Mouse (Mus musculus) kidney, embryonic 15.5 days (tissue): ENCODE measurements at regions not wholly inside any gene's neighbourhood (a gene's known extent, or its start where the extent isn't known, plus 50 kb on each side); places are given as distances from the start of the nearest gene placed in this dataset.

Experiments
- ATAC-seq: fragments of 200-750 bp; cut with Nextera tagmentation; replicated peaks from 2 replicates; pipeline ENCODE4 v1.8.0; 2017; ENCODE audit warnings: moderate TSS enrichment; ENCODE audit not compliant: low FRiP score
- H3K27ac ChIP-seq: fragments of 300-500 bp; sonication (generic); 2 replicates; pipeline ENCODE4 v1.5.1; 2015; ENCODE audit warnings: mild to moderate bottlenecking, inconsistent platforms
- H3K27me3 ChIP-seq: fragments of 300-500 bp; sonication (generic); 2 replicates; pipeline ENCODE4 v1.6.1; 2015; ENCODE audit warnings: inconsistent platforms
- H3K36me3 ChIP-seq: fragments of 300-500 bp; sonication (generic); 2 replicates; pipeline ENCODE4 v1.6.1; 2015; ENCODE audit warnings: inconsistent platforms
- H3K4me1 ChIP-seq: fragments of 300-500 bp; sonication (generic); 2 replicates; pipeline ENCODE4 v1.6.1; 2015; ENCODE audit warnings: inconsistent platforms
- H3K4me2 ChIP-seq: fragments of 300-500 bp; sonication (generic); 2 replicates; pipeline ENCODE4 v1.6.1; 2015; ENCODE audit warnings: moderate library complexity, mild to moderate bottlenecking, inconsistent platforms
- H3K4me3 ChIP-seq: fragments of 300-500 bp; sonication (generic); replicated peaks from 2 replicates; pipeline ENCODE4 v1.5.1; 2015; ENCODE audit warnings: mild to moderate bottlenecking, inconsistent platforms
- H3K9ac ChIP-seq: fragments of 300-500 bp; sonication (generic); 2 replicates; pipeline ENCODE4 v1.6.1; 2015; ENCODE audit warnings: mild to moderate bottlenecking, inconsistent platforms
- H3K9me3 ChIP-seq: fragments of 300-500 bp; sonication (generic); replicated peaks from 2 replicates; pipeline ENCODE4 v1.6.1; 2016; ENCODE audit warnings: inconsistent platforms
- WGBS: fragments of 180-500 bp; shearing (Covaris S2); methylation state at CpG from one replicate; pipeline ENCODE4 v1.1.7; 2015; ENCODE audit warnings: mixed read lengths; 5-methylcytosine and 5-hydroxymethylcytosine counted together

DNA sequence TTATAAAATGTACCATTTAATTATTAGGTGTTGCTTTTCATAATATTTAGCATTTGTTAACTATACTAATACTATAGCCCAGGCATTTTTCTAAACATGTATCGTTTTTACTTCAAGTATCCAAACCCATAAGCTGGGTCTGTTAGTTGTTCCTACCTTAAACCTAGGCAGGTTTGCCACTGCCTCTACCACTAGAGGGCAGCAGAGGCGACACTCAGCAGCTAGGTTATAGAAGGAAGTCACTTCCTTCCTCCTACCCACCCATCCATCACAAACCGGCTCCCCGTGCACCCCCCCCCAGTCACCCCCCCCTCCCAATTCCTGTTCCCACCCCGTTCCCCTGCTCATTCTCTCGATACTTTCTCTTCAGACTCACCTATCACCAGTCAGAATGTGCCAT lies 150.6 kb downstream of the Cct6b start:
- no peak for ATAC-seq
- 20% methylated on average over 6 of the region's 6 CpGs for WGBS

DNA sequence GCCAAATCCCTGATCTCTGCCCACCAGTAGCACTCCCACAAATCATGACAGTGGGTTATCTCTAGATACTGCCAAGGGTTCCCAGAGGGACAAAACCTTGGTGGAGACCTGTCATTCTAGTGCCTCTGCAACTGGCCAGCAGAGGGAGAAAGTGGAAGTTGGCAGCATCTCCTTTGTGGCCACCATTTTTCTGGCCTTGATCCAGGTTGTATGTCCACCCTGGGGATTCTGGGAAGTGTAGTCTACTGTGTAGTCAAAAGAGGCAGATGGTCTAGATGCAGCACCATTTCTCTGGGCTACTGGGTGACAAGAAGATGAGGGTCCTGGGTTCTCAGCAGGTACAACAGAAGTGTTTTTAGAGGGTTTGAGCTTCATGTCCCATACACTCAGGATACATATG lies 152.1 kb downstream of the Cct6b start:
- Histone ChIP-seq H3K27ac (no peak overlapping the region), H3K27me3 (peaks cover 15% of the 10 kb centered on the region), H3K9ac (no peak overlapping the region), H3K4me3 (no peak overlapping the region), H3K4me1 (0 out of 2 replicates have a peak, but pooled peaks cover 8% of the 10 kb centered on the region), H3K36me3 (no peaks in the 10 kb centered on the region), H3K4me2 (no peak overlapping the region), H3K9me3 (no peaks in the 10 kb centered on the region)
- no peak for ATAC-seq

More for the DNA sequence above, 150.6 kb downstream of the Cct6b start:
- H3K4me2 ChIP-seq: no peak overlapping the region
- no peak overlapping the region for H3K4me3 ChIP-seq
- no peaks in the 10 kb centered on the region for H3K36me3 ChIP-seq
- no peak overlapping the region for H3K27ac ChIP-seq
- peaks cover 27% of the 10 kb centered on the region for H3K27me3 ChIP-seq
- H3K4me1 ChIP-seq: 0 out of 2 replicates have a peak, but pooled peaks cover 8% of the 10 kb centered on the region
- no peak overlapping the region for H3K9ac ChIP-seq
- H3K9me3 ChIP-seq: no peaks in the 10 kb centered on the region

DNA sequence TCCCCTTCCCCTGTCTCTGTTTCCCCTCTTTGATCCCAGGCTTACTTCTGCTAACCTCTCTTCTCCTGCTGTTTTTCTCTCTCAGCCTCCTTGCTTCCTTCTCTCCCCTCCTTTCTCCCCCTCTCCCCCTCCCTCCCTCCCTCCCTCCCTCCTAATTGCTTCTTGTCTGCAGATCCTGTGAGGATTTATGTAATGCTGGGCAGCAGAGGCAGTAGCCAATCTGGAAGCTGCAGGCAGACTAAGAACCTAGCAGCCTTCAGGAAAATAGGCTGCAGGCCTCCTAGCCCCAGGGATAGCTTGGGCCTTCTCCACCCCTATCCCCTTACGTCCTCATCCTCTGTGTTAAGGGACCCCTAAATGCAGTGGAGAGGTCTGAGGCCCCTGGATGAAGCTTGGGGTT lies 155.2 kb downstream of the Cct6b start:
- Histone ChIP-seq H3K4me1 (0 out of 2 replicates have a peak, but pooled peaks cover 11% of the 10 kb centered on the region), H3K4me2 (no peak overlapping the region), H3K4me3 (no peak overlapping the region), H3K27me3 (peaks cover 11% of the 10 kb centered on the region; the same call in 1 of the 2 replicates), H3K9me3 (no peaks in the 10 kb centered on the region), H3K36me3 (no peaks in the 10 kb centered on the region), H3K27ac (no peak overlapping the region), H3K9ac (no peak overlapping the region)
- ATAC-seq: no peak
- 42% methylated on average over 1 of the region's 1 CpGs for whole genome bisulfite sequencing

DNA sequence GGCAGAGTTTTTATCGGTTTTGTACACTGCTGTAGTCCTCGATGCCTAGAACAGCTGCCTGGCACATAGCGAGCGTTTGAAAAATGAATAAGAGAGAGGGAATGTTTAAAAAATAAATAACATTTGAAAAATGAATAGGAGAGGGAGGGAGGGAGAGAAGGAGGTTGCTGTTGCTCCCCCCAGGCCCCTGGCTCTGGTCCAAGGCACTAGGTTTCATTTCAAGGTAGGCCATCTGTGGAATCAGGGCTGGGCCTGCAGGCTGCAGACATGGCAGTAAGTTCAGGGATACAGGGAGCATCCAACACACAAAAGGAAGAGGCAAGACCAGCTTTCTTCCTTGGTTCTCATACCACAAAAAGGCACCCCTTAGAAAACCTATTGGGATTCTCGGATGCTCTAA lies 156.5 kb downstream of the Cct6b start:
- no peak overlapping the region for H3K4me2 ChIP-seq
- no peaks in the 10 kb centered on the region for H3K9me3 ChIP-seq
- ATAC-seq: no peak
- H3K36me3 ChIP-seq: no peaks in the 10 kb centered on the region
- no peak overlapping the region for H3K9ac ChIP-seq
- H3K27me3 ChIP-seq: peaks cover 16% of the 10 kb centered on the region; the same call in 1 of the 2 replicates
- no peak overlapping the region for H3K27ac ChIP-seq
- no peak overlapping the region for H3K4me3 ChIP-seq
- WGBS: 81% methylated on average over 5 of the region's 5 CpGs
- H3K4me1 ChIP-seq: 0 out of 2 replicates have a peak, but pooled peaks cover 14% of the 10 kb centered on the region

DNA sequence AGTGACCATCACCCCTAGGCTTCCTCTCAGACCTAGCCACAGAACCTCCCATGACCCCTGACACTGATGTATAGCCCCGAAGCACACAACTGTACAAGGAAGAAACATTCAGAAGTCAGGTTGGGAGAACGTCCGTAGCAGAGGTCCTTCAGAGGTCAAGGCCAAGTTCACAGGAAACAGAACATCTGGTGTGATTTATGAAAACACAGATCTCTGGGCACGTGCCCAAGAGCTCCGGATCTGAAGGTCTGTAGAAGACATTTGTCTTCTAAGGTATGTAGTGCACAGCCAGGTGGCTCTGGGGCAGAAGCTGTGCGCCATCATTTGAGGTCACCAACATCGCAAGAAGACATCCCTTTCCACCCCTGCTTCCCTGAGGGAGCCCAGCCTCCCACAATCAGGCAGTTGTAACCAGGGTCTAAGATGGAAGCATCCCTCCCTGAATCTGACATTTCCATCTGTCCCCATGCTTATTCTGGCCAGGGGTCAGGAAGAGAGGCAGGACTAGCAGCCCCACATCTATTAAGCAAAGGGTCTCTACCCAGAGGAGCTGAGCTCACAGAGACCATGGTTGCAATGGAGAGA lies 159.8 kb downstream of the Cct6b start:
- ATAC-seq: no peak

DNA sequence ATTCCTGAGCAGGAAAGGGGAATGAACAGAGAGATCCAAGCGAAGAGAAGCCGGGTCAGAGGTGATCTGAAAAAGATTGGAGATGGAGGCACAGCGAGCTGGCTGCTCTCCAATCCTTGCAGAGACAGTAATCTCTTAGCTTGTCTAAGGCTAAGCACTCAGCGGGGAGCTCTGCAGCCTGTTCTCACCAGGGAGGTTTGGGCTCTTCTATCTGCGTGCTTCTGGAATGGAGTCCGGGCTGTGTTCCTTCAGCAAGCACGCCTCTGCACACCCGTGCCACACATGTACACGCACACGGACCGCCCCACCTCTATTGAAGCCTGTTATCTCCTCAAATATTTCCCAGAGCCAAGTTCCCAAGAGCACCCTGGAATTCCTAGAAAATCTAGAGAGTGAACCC lies 161.3 kb downstream of the Cct6b start:
- H3K4me1 ChIP-seq: 0 out of 2 replicates have a peak, but pooled peaks cover 12% of the 10 kb centered on the region
- no peak overlapping the region for H3K27ac ChIP-seq
- no peaks in the 10 kb centered on the region for H3K36me3 ChIP-seq
- H3K9me3 ChIP-seq: no peaks in the 10 kb centered on the region
- H3K27me3 ChIP-seq: peaks cover 52% of the 10 kb centered on the region
- no peak overlapping the region for H3K4me2 ChIP-seq
- ATAC-seq: no peak
- H3K9ac ChIP-seq: no peak overlapping the region
- H3K4me3 ChIP-seq: no peak overlapping the region
- 36% methylated on average over 11 of the region's 11 CpGs for WGBS

More for the DNA sequence above, 159.8 kb downstream of the Cct6b start:
- Histone ChIP-seq H3K4me2 (no peak overlapping the region), H3K4me3 (no peak overlapping the region), H3K27me3 (peaks cover 37% of the 10 kb centered on the region), H3K9me3 (no peaks in the 10 kb centered on the region), H3K27ac (no peak overlapping the region), H3K36me3 (no peaks in the 10 kb centered on the region), H3K9ac (no peak overlapping the region), H3K4me1 (0 out of 2 replicates have a peak, but pooled peaks cover 12% of the 10 kb centered on the region)
- WGBS: 32% methylated on average over 7 of the region's 7 CpGs

DNA sequence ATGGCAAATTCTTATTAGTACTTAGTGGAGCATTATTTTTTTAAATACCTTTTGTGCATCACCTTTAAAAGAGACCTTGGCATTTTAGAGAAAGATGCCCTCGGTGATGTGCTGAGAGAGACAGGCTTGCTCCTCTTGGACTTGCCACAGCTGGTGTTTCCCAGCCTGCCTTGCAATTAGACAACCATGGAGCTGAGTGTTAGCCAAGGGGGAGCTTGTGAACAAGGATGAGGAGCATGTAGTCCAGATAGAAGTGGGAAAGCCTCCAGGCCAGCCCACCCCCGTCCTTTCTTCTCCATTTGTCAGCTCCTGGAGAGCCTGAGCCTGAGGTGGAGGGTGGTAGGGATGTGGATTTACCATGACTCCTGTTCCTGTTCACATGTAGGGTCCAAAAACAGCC lies 161.9 kb downstream of the Cct6b start:
- Histone ChIP-seq H3K36me3 (no peaks in the 10 kb centered on the region), H3K4me3 (no peak overlapping the region), H3K27ac (no peak overlapping the region), H3K4me1 (0 out of 2 replicates have a peak, but pooled peaks cover 12% of the 10 kb centered on the region), H3K9me3 (no peaks in the 10 kb centered on the region), H3K4me2 (no peak overlapping the region), H3K27me3 (peaks cover 55% of the 10 kb centered on the region), H3K9ac (no peak overlapping the region)
- no peak for ATAC-seq
- WGBS: 58% methylated on average over 2 of the region's 2 CpGs

DNA sequence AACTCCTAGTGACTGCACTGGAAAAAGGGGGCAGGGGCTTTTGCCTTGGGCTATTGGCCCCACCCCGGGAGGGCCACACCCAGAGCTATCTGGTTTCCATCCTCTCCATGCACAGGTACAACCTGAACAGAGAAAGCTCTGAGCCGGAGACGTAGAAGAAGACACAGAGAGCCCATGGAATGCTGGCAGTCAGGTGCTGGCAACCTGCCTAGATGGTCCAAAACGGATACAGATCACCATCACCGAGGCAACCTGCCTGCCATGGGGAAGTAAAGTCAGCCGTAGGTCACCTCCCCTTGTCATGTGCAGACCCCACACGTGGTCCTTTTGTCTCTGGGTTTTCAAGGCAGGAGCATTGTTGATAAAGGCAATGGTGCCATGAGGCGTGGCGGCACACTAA lies 164.0 kb downstream of the Cct6b start:
- Histone ChIP-seq H3K4me2 (no peak overlapping the region), H3K4me1 (0 out of 2 replicates have a peak, but pooled peaks cover 12% of the 10 kb centered on the region), H3K4me3 (no peak overlapping the region), H3K9me3 (no peaks in the 10 kb centered on the region), H3K36me3 (no peaks in the 10 kb centered on the region), H3K27me3 (peaks cover 61% of the 10 kb centered on the region), H3K9ac (no peak overlapping the region), H3K27ac (no peak overlapping the region)
- WGBS: 82% methylated on average over 9 of the region's 9 CpGs
- no peak for ATAC-seq

DNA sequence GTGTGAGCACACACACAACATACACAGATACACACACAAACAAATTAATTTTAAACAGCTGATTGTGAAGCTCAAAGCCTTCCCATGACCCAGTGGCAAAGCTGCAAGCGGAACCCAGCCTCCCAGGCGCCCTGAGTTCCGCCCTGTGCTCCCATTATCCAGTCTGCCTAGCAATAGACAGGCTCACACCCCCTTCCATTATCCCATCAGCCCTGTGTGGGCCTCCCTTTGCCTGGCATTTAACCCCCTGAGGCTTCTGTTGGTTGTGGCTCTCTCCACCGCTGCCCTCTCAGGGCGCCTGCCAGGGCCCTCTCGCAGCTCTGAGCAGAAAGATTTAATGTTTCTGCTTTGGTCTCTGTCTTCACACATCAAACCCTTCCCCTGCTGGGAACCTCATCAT lies 166.4 kb downstream of the Cct6b start:
- 27% methylated on average over 6 of the region's 6 CpGs for WGBS
- ATAC-seq: no peak
- Histone ChIP-seq H3K9me3 (no peaks in the 10 kb centered on the region), H3K36me3 (no peaks in the 10 kb centered on the region), H3K4me1 (0 out of 2 replicates have a peak, but pooled peaks cover 1% of the 10 kb centered on the region), H3K27ac (no peak overlapping the region), H3K27me3 (peaks cover 56% of the 10 kb centered on the region), H3K9ac (no peak overlapping the region), H3K4me2 (no peak overlapping the region), H3K4me3 (no peak overlapping the region)

DNA sequence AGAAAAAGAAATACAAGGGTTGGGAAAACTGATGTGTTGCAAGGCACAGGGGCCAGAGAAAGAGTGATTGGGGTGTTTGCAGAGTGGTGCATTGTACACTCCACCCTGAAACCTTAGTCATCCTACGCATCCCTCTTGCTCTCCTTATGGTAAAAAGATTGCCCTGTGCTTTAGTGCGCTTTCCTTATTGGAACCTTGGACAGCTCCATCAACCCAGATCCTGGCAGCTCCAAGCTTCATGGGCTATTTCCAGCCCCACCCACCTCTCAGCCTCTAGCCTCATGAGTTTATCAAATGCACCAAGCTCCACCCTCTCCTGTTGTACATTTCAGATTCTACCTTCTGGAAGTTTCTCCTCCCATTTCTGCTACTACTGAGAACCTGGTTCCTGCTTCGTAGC lies 167.3 kb downstream of the Cct6b start:
- Histone ChIP-seq H3K9me3 (no peaks in the 10 kb centered on the region), H3K27ac (no peak overlapping the region), H3K36me3 (no peaks in the 10 kb centered on the region), H3K9ac (no peak overlapping the region), H3K4me1 (no peaks in the 10 kb centered on the region), H3K27me3 (peaks cover 49% of the 10 kb centered on the region), H3K4me2 (no peak overlapping the region), H3K4me3 (no peak overlapping the region)
- 66% methylated on average over 3 of the region's 3 CpGs for WGBS
- no peak for ATAC-seq

DNA sequence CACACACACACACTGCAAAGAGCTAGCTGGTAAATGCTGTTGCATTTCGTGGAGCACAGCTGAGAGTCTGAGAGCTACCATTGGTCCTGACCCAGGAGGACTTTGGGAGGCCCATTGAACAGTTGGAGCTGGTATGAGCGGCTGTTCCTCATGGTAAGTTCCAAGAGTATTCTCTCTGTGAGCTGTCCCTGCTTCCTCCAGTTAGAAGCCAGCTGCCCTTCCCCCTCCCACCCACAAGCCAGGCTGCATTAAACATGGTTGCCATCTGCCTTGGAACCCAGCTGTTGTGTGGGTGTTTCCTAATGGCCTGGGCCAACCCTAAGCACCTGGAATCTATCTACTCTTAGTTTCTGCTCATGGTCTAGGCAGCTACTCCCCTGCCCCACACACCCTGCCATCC lies 174.4 kb downstream of the Cct6b start:
- Histone ChIP-seq H3K27me3 (peaks cover 17% of the 10 kb centered on the region; the same call in 1 of the 2 replicates), H3K9ac (no peak overlapping the region), H3K4me3 (no peak overlapping the region), H3K27ac (no peak overlapping the region), H3K4me2 (no peak overlapping the region), H3K4me1 (no peaks in the 10 kb centered on the region), H3K36me3 (no peaks in the 10 kb centered on the region), H3K9me3 (no peaks in the 10 kb centered on the region)
- WGBS: 76% methylated on average over 2 of the region's 2 CpGs
- no peak for ATAC-seq

DNA sequence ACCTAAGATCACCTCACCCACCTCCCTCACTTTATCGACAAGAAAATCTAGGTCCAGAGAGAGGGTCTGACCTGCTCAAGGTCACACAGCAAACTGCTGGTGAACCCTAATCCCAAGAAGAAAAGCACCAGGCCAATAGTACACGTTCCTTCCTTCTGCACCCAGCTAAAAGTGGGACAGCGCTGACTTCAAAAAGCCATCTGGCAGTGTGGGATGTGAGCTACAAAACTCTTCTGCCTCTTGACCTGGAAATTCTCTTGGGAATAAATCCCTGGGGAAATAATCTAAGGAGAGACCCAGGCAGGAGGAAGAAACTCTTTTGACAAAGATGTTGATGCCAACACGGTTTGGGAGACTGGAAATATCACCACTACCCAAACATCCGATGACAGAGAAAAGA lies 175.4 kb downstream of the Cct6b start:
- H3K9ac ChIP-seq: no peak overlapping the region
- H3K27me3 ChIP-seq: peaks cover 21% of the 10 kb centered on the region; the same call in 1 of the 2 replicates
- no peaks in the 10 kb centered on the region for H3K9me3 ChIP-seq
- no peaks in the 10 kb centered on the region for H3K36me3 ChIP-seq
- 84% methylated on average over 5 of the region's 5 CpGs for WGBS
- no peak overlapping the region for H3K4me3 ChIP-seq
- H3K27ac ChIP-seq: no peak overlapping the region
- no peak overlapping the region for H3K4me2 ChIP-seq
- H3K4me1 ChIP-seq: no peaks in the 10 kb centered on the region
- no peak for ATAC-seq
